Mouse (Mus musculus): Measurements from ENCODE around the gene Luc7l3.

Luc7l3 gene

GRCm38 (mm10) chr11:94338347-94338746, 16.6 kb upstream of the Luc7l3 start:
- ATAC-seq (ENCODE audit: low TSS enrichment) = no peak

GRCm38 (mm10) chr11:94336551-94336950, 14.8 kb upstream of the Luc7l3 start:
- ATAC-seq (ENCODE audit: low TSS enrichment) = no peak

- ATAC-seq (ENCODE audit: low TSS enrichment) = no peak
Observed at GRCm38 (mm10) chr11:94334386-94334968, 12.7 kb upstream of the Luc7l3 start.

DNA sequence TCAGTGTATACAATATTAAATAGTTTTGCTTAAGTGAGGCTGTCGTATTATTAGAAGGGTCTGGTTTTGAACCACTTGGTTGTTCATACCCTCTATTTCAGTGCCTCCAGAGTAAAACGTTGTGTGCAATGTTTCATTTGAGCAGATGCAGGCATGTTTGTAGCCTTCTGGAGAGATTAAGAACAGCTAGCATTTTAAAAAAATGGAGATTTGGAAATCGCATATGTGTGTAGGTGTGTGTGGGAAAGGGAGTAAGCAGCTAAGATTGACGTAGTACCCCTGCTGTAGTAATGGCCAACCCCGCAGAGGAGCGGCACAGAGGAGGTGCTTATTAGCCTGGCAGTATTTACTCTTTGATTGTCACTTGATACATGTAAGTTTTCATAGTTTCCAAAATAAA, 10.9 kb upstream of the Luc7l3 start:
- ATAC-seq (ENCODE audit: low TSS enrichment) = peak; percentile 43

DNA sequence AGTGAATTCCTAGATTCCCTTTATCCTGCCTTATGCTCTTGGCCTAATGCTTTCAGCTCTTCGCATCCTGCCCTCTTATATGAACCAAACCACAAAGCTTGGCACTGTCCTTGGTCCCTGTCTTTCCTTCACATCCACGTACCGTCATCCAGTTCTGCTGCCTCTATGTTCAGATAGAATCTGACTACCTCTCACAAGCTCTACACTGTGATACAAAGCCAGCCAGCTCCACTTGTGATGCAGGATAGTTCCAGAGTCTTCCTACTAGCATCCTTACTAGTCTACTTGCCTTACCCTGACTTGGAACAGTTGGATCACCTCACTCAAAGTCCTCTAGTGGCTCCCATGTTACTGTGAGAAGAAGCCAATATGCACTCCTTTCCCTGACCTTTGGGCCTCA, 8.4 kb upstream of the Luc7l3 start:
- no peak for ATAC-seq (ENCODE audit: low TSS enrichment)

DNA sequence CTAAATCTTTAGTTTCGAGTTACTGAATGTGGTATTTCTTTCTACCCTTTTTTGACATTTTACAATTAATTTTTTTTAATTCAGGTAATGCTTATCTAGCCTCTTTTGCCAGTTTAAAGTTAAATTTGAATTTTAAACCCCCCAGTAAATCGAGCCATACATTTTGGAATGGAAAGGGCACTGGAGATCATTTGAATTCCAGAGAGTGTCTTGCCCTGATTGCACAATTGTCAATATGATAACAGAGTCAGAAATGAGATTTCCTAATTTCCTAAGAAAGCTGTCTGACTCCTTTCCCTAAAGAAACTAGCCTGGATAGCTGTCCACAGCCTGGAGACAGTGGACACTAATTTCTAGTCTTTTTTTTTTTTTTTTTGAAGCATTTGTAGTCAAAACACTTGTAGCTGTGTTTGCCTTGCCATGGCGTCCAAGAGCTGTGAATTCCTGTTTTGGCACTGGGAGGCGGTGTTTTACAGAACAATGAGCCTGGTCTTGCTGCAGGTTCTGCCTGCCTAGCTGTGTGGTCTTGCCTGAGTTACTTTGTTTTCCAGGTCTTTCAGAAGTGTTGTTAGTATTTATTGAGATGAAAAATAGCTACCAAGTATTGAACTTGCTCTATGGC, 7.6 kb upstream of the Luc7l3 start:
- ATAC-seq (ENCODE audit: low TSS enrichment) = no peak

GRCm38 (mm10) chr11:94328644-94329025, 6.8 kb upstream of the Luc7l3 start:
- ATAC-seq (ENCODE audit: low TSS enrichment) = no peak

- peak; percentile 81 for ATAC-seq (ENCODE audit: low TSS enrichment)
Observed at GRCm38 (mm10) chr11:94327693-94328643, 6.2 kb upstream of the Luc7l3 start, which contains the start of gene Ankrd40. Gene Ankrd40 (plus strand): TSS chr11:94328001.

DNA sequence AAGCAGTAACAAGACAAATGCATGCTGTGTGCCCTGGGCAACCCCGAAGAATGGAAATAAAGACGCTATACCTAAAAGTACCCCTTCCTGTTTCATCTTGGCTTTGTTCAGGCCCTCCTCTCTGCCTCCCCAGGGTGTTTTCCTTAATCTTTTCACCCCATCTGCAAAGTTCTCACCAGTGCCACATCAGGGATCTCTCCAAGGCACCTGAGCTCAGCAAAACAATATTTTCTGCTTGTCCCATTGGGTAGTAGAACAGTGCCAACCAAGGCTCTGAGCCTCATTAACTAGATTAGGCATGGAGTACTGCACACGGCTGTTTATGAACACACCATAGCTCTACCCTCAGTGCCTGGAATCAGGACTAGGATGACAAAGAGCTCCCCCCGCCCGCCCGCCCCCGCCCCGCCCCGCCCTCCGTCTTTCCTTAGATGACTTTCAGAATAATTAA, 5.2 kb upstream of the Luc7l3 start:
- ATAC-seq (ENCODE audit: low TSS enrichment) = 0 out of 2 replicates have a peak, but pooled peaks have one; percentile 24

- ATAC-seq (ENCODE audit: low TSS enrichment) = no peak
Observed at GRCm38 (mm10) chr11:94324618-94325017, 2.8 kb upstream of the Luc7l3 start.

- no peak for ATAC-seq (ENCODE audit: low TSS enrichment)
Observed at GRCm38 (mm10) chr11:94323271-94323925, 1.6 kb upstream of the Luc7l3 start.

GRCm38 (mm10) chr11:94322636-94323035, 848 bp upstream of the Luc7l3 start:
- no peak for ATAC-seq (ENCODE audit: low TSS enrichment)

GRCm38 (mm10) chr11:94320969-94321930, 538 bp downstream of the Luc7l3 start:
- ATAC-seq (ENCODE audit: low TSS enrichment) = peak; percentile 51

GRCm38 (mm10) chr11:94318056-94318455, 3.7 kb downstream of the Luc7l3 start:
- no peak for ATAC-seq (ENCODE audit: low TSS enrichment)

DNA sequence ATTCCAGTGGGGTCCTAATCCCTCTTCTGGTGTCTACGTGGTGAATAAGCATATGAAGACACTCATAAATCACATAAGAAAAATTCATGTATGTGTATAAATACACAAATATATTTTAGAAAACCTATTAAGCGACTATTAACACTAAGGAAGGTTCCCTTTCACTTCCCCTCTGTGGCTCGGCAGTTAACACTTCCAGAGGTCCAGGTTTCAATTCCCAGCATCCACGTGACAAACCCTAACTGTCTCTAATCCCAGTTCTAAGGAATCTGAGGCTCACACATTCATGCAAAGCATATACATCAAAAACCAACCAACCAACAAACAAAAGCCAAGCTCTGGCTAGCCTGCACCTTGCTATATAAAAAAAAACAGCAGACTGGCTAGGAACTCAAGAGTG, 4.3 kb downstream of the Luc7l3 start:
- ATAC-seq (ENCODE audit: low TSS enrichment) = no peak

DNA sequence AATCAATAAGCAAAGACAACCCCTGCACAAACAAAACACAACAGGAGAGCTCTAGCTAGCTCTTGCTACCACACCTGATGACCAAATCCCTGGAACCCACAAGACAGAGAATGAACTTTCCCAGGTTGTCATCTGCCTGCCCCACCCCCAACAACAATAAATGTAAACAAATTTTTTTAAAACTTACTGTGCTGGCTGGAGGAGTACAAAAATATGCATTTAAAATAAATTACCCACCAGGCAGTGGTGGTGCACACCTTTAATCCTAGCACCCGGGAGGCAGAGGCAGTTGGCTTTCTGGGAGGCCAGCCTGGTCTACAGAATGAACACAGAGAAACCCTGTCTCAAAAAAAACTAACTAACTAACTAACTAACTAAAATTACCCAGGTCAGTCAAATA, 4.8 kb downstream of the Luc7l3 start:
- no peak for ATAC-seq (ENCODE audit: low TSS enrichment)

GRCm38 (mm10) chr11:94316528-94316927, 5.3 kb downstream of the Luc7l3 start:
- no peak for ATAC-seq (ENCODE audit: low TSS enrichment)

DNA sequence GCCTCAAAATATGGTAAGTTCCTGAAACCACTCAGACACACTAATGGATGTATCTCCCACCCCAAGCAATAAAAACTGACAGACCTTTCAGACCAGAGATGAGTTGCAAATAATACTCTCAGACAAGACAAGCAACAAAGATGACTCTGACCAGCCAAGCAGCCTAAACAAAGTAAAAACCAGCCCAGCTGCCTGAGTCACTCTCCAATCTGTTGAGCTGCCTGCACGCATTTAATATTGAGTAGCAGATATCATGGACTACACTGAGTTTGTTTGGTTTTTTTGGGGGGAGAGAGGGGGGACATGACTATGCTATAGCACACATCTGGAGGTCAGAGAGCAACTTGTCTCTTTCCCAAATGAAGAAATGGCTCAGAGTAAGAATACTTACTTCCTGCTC, 6.5 kb downstream of the Luc7l3 start:
- ATAC-seq (ENCODE audit: low TSS enrichment) = no peak

DNA sequence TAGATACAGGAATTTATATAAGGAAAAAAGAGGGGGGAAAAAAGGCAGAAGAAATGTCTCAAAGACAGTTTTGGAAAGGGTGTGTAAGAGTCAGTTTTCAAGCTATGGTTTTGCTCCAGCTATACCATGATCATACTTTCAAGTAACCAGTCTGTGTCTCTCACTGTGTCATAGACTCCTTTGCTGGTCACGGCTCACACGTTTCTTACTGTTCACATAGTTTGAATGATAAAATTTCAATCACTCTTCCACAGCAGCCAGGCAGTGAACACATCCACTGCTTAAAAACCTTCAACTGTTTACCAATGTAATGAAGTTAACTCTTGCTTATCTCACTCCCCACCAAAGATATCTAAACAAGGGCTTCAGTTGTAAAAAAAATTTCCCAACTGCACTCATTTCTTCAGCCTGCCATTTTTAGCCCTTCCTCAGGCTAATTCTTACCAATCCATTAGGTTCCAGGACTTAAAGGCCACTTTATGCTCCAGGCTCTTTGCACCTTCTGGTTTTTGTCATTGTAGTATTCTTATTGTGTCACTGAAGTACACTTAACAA, 7.6 kb downstream of the Luc7l3 start:
- no peak for ATAC-seq (ENCODE audit: low TSS enrichment)

DNA sequence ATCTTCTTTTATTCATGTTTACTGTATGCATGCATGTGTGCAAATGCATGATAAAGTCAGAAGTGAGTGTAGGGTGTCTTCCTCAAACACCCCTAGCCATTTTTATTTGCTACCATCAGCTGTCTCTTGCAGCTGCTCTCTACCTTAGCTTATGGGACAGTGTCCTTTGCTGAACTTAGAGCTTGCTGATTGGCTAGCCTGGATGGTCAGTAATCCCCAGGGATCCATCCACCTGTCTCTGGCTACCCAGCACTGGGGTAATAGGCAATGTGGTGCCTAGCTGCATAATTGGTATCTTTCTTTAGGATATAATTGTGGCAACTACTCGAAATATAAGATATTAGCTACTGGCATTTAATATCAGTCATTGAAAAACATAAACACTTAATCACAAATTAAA, 9.1 kb downstream of the Luc7l3 start:
- no peak for ATAC-seq (ENCODE audit: low TSS enrichment)
